Mouse (Mus musculus): ENCODE results near the gene Timm22.

DNA sequence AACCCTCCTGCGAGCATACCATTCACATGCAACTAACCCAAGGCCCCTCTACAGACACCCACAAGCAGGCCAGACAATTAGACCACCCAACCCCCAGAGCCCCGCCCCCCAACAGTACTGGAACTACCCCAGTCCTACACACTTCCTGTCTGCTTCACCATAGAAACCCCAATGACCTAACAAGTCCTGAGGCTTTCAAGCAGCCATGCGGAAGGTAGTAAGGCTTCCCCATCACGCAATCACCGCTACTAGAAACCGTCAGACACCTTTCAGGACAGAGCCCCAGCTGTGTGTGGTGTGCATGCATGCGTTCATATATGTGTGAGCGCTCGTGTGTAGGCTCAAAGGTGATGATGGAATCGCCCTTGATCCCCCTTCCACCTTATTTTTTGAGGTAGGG is 50.1 kb downstream of the Timm22 start:
- TF ChIP-seq CTCF (IDR thresholded peaks at IDR 0.05; ENCODE audit: control insufficient read depth, insufficient read depth, insufficient read length) (no peak), MAX (IDR thresholded peaks at IDR 0.05) (no peak), MYOD1 (IDR thresholded peaks at IDR 0.05; ENCODE audit: control insufficient read depth, insufficient read length, low read depth) (no peak), USF1 (IDR thresholded peaks at IDR 0.05; ENCODE audit: low read depth) (no peak), FOSL1 (IDR thresholded peaks at IDR 0.05; ENCODE audit: insufficient read depth, low read length, poor library complexity, severe bottlenecking) (no peak)
